10 mouse cellular contexts compared by ENCODE assay signal in genomic region chr10:80696502-80697392, GRCm38 (mm10). TPM values are rescaled to one million over a fixed set of nuclear protein-coding genes. Genes with fewer than 3 reads are reported as not detected.
DNase-seq lines count a peak whose midpoint lies in the region; ATAC-seq lines count a peak whose summit lies in the region.
"Had no signal": no experiment of that assay in that cellular context is flagged by ENCODE, and none has a peak within 500 bp of the region (broad histone marks: within the 10 kb centered on the region; RNA-seq: fewer than 3 reads in every experiment).

No protein-coding gene starts in this region.

- H3K36me3 ChIP-seq in limb, embryonic 15.5 days: peaks cover 46% of the 10 kb centered on the region

- no peak overlapping the region for H3K4me2 ChIP-seq in limb, embryonic 15.5 days
- H3K4me2 ChIP-seq: forebrain, embryonic 15.5 days had no signal

- no peak overlapping the region for H3K4me3 ChIP-seq in limb, embryonic 15.5 days
- H3K4me3 ChIP-seq: forebrain, embryonic 15.5 days had no signal

- WGBS in limb, embryonic 15.5 days: 67% methylated on average over 12 of the region's 12 CpGs

- no peak for ATAC-seq in limb, embryonic 15.5 days (ENCODE audit: insufficient number of reproducible peaks, low FRiP score, low TSS enrichment, low read depth)
- ATAC-seq: forebrain, embryonic 15.5 days had no signal

- peaks cover 22% of the 10 kb centered on the region for H3K4me1 ChIP-seq in limb, embryonic 15.5 days

- no peaks in the 10 kb centered on the region for H3K9me3 ChIP-seq in limb, embryonic 15.5 days
- H3K9me3 ChIP-seq: forebrain, embryonic 15.5 days had no signal

- peak overlapping the region; percentile 72 for H3K27ac ChIP-seq in limb, embryonic 15.5 days
- H3K27ac ChIP-seq: forebrain, embryonic 15.5 days had no signal

- no peaks in the 10 kb centered on the region for H3K27me3 ChIP-seq in limb, embryonic 15.5 days
- H3K27me3 ChIP-seq: forebrain, embryonic 15.5 days had no signal

- H3K9ac ChIP-seq in limb, embryonic 15.5 days: no peak overlapping the region
- H3K9ac ChIP-seq: forebrain, embryonic 15.5 days had no signal

- peak; percentile 21 for DNase-seq in kidney, adult 9 months
- no peak for DNase-seq in kidney, postnatal 4 days
- peak; percentile 51 for DNase-seq in thymus, postnatal 25 days
- no peak for DNase-seq in thymus, adult 18-20 months
- no peak for DNase-seq in layer of hippocampus, postnatal 36 days
- DNase-seq in frontal cortex, postnatal 14 days (ENCODE audit: low spot score in 2 of 2): no peak
- DNase-seq in gastrocnemius, postnatal 25 days: no peak
- DNase-seq: cerebellum, adult 2 months had no signal

RNA-seq across cellular contexts. Expression of gene Mob3a, which starts 5.0 kb away (rescaled TPM):
- polyA plus RNA-seq in limb, embryonic 15.5 days (2015; fragmentation: Nextera tagmentation; extraction: Ambion mirVana): 55.8 and 57.7 TPM in 2 replicates
- 10 to 100 TPM; 16.0 to 16.1 TPM for total RNA-seq in layer of hippocampus, postnatal 36 days (2021)
- total RNA-seq in gastrocnemius, postnatal 25 days (2021): 1 to 10 TPM; 5.7 to 6.8 TPM

RNA-seq across cellular contexts. Expression of gene Izumo4, which starts 5.2 kb away (rescaled TPM):
- polyA plus RNA-seq in limb, embryonic 15.5 days (2015; fragmentation: Nextera tagmentation; extraction: Ambion mirVana): 25.9 and 31.0 TPM in 2 replicates
- total RNA-seq in layer of hippocampus, postnatal 36 days (2021): 10 to 100 TPM; 49.7 to 57.0 TPM
- total RNA-seq in gastrocnemius, postnatal 25 days (2021): 1 to 10 TPM; 2.4 to 3.8 TPM

RNA-seq across cellular contexts. Expression of gene Mknk2, which starts 18.8 kb away (rescaled TPM):
- 90.1 and 97.5 TPM in 2 replicates for polyA plus RNA-seq in limb, embryonic 15.5 days (2015; fragmentation: Nextera tagmentation; extraction: Ambion mirVana)
- total RNA-seq in layer of hippocampus, postnatal 36 days (2021): 10 to 100 TPM; 44.7 to 52.3 TPM
- 100 to 1,000 TPM; 243 to 270 TPM for total RNA-seq in gastrocnemius, postnatal 25 days (2021)

RNA-seq across cellular contexts. Expression of gene Btbd2, which starts 39.9 kb away (rescaled TPM):
- polyA plus RNA-seq in limb, embryonic 15.5 days (2015; fragmentation: Nextera tagmentation; extraction: Ambion mirVana): 54.7 and 68.2 TPM in 2 replicates
- 100 to 1,000 TPM; 102 to 106 TPM for total RNA-seq in layer of hippocampus, postnatal 36 days (2021)
- total RNA-seq in gastrocnemius, postnatal 25 days (2021): 10 to 100 TPM; 30.5 to 31.4 TPM

RNA-seq across cellular contexts. Expression of gene Ap3d1, which starts 45.3 kb away (rescaled TPM):
- polyA plus RNA-seq in limb, embryonic 15.5 days (2015; fragmentation: Nextera tagmentation; extraction: Ambion mirVana): 72.3 and 75.0 TPM in 2 replicates
- 100 to 1,000 TPM; 142 to 147 TPM for total RNA-seq in layer of hippocampus, postnatal 36 days (2021)
- total RNA-seq in gastrocnemius, postnatal 25 days (2021): 10 to 100 TPM; 22.1 to 25.0 TPM

Comparison
In these comparisons a context has a peak if more than half of its experiments do, and no peak if none do; other contexts are left out.
1. DNase-seq: peak in kidney, adult 9 months (single experiment) and thymus, postnatal 25 days (single experiment); none in kidney, postnatal 4 days (0 of 2), thymus, adult 18-20 months (0 of 2), layer of hippocampus, postnatal 36 days (0 of 2), frontal cortex, postnatal 14 days (0 of 2) and gastrocnemius, postnatal 25 days (single experiment).
2. RNA of gene Izumo4, which starts 5.2 kb away (total RNA-seq): 49.7 to 57.0 TPM in layer of hippocampus, postnatal 36 days; 2.4 to 3.8 TPM in gastrocnemius, postnatal 25 days; every median in the first group is over 10 times any median in the second.
3. RNA of gene Mknk2, which starts 18.8 kb away (total RNA-seq): 243 to 270 TPM in gastrocnemius, postnatal 25 days; 44.7 to 52.3 TPM in layer of hippocampus, postnatal 36 days; every median in the first group is over 4 times any median in the second.